Mouse (Mus musculus) liver, embryonic 15.5 days (tissue): ENCODE measurements around the gene Lyz2. TPM values are rescaled to one million over a fixed set of nuclear protein-coding genes. Genes with fewer than 3 reads are reported as not detected.
A peak's percentile ranks its signal among the peaks of the same experiment; 100 is the strongest.
"Not testable (repeated sequence)": the region's sequence is repeated elsewhere in the genome, so short reads cannot be mapped to it uniquely, and the experiment has no call there.

Experiments used
- ATAC-seq: fragments of 200-750 bp; cut with Nextera tagmentation; 2 replicates; pipeline ENCODE4 v1.8.0; 2017; ENCODE audit warnings: moderate number of reproducible peaks, mild to moderate bottlenecking, moderate library complexity; ENCODE audit not compliant: insufficient read depth
- H3K27ac ChIP-seq: fragments of 300-500 bp; sonication (generic); replicated peaks from 2 replicates; pipeline ENCODE4 v1.5.1; 2015; ENCODE audit warnings: mild to moderate bottlenecking, inconsistent platforms
- H3K27me3 ChIP-seq: fragments of 300-500 bp; sonication (generic); 2 replicates; pipeline ENCODE4 v1.6.1; 2015; ENCODE audit warnings: mild to moderate bottlenecking, inconsistent platforms
- H3K36me3 ChIP-seq: fragments of 300-500 bp; sonication (generic); replicated peaks from 2 replicates; pipeline ENCODE4 v1.6.1; 2015; ENCODE audit warnings: moderate library complexity, mild to moderate bottlenecking, inconsistent platforms
- H3K4me1 ChIP-seq: fragments of 300-500 bp; sonication (generic); replicated peaks from 2 replicates; pipeline ENCODE4 v1.6.1; 2015; ENCODE audit warnings: inconsistent platforms
- H3K4me2 ChIP-seq: fragments of 300-500 bp; sonication (generic); 2 replicates; pipeline ENCODE4 v1.6.1; 2015; ENCODE audit warnings: moderate library complexity, mild to moderate bottlenecking, inconsistent platforms
- H3K4me3 ChIP-seq: fragments of 300-500 bp; sonication (generic); replicated peaks from 2 replicates; pipeline ENCODE4 v1.5.1; 2015; ENCODE audit warnings: mild to moderate bottlenecking, inconsistent platforms
- H3K9ac ChIP-seq: fragments of 300-500 bp; sonication (generic); 2 replicates; pipeline ENCODE4 v1.6.1; 2015; ENCODE audit warnings: moderate library complexity, mild to moderate bottlenecking, inconsistent platforms
- H3K9me3 ChIP-seq: fragments of 300-500 bp; sonication (generic); replicated peaks from 2 replicates; pipeline ENCODE4 v1.6.1; 2016; ENCODE audit warnings: inconsistent platforms
- WGBS: fragments of 180-500 bp; shearing (Covaris S2); methylation state at CpG from one replicate; pipeline ENCODE4 v1.1.7; 2015; ENCODE audit warnings: mixed read lengths; ENCODE audit not compliant: insufficient replicate concordance; 5-methylcytosine and 5-hydroxymethylcytosine counted together
- polyA plus RNA-seq: library from polyadenylated mRNA; unstranded; fragments of >200 nt; fragmentation: Nextera tagmentation; extraction: Ambion mirVana; gene quantifications from 2 replicates; pipeline ENCODE4 v1.2.1, GENCODE M21; 2015

The Lyz2 gene
- polyA plus RNA-seq, 1 experiment from 2014 or later = 653 TPM

DNA sequence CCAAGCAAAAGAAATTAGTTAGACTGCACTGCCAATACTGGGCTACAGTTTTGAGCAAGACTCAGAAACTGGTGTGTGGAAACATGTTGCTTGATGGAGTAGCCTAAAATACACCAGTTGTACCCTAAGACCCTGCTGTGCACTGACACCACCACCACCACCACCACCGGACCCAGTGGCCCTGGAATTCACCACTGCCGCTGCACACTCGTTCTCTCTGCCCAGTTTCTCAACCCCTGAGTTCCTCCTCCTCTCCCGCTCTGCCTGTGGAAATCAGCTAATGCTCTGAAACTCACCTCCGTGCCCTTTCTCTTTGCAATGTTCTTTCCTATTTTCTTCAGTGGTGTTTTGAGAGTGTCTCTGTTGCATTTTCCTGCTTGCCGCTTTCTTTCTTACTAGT lies 16.2 kb upstream of the Lyz2 start:
- Histone ChIP-seq H3K4me2 (no peak overlapping the region), H3K36me3 (no peaks in the 10 kb centered on the region), H3K27me3 (no peaks in the 10 kb centered on the region), H3K4me1 (0 out of 2 replicates have a peak, but pooled peaks cover 7% of the 10 kb centered on the region), H3K9ac (no peak overlapping the region), H3K4me3 (no peak overlapping the region), H3K9me3 (no peaks in the 10 kb centered on the region), H3K27ac (no peak overlapping the region)
- 59% methylated on average over 6 of the region's 6 CpGs for WGBS
- no peak for ATAC-seq

DNA sequence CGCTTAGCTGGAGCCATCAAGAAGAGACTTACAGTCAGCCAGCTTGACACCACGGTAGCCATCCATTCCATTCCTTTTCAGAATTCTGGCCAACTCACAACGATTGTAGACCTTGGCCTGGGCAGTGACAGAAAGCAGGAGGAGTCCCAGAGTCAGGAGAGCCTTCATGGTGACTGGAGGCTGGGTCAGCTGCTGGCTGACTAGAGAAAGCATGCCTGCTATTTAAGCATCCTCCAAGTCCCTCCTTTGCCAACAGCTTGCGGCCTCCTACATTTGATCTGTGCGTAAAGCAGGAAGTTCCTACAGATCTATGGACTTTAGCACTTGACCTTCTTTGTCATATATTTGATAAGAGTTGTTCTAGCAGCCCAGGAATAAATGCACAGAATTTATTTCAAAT lies 10.6 kb upstream of the Lyz2 start, which contains the start of gene Lyz1:
Lyz1 (minus strand) TSS at position 198 of the 400 bp plus-strand sequence.
- no peak within 1 kb of the TSS for H3K4me3 ChIP-seq
- no peak for ATAC-seq
- no peaks in the 10 kb centered on the region for H3K27me3 ChIP-seq
- WGBS = 61% methylated on average over 5 of the region's 5 CpGs
- H3K27ac ChIP-seq = no peak within 1 kb of the TSS
- H3K4me1 ChIP-seq = no peaks in the 10 kb centered on the region
- no peak within 1 kb of the TSS for H3K4me2 ChIP-seq
- no peaks in the 10 kb centered on the region for H3K36me3 ChIP-seq
- H3K9ac ChIP-seq = no peak within 1 kb of the TSS
- H3K9me3 ChIP-seq = no peaks in the 10 kb centered on the region

DNA sequence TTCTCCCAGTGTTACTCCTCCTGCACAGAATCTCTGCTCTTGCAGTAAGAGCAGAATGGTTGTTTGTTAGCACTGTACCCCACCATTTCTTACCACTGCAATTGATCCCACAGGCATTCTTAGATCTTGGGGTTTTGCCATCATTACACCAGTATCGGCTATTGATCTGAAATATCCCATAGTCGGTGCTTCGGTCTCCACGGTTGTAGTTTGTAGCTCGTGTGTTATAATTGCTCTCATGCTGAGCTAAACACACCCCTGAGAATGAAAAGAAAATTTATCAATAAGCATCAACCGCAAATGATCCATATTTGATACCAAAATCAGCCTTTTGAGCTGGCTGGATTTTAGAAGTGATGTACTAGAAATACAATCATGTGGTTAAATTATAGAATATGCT lies 8.8 kb upstream of the Lyz2 start:
- not testable (repeated sequence) for H3K27me3 ChIP-seq, H3K4me3 ChIP-seq, ATAC-seq, H3K36me3 ChIP-seq, H3K4me1 ChIP-seq, H3K4me2 ChIP-seq, H3K27ac ChIP-seq, H3K9me3 ChIP-seq, H3K9ac ChIP-seq
- 69% methylated on average over 6 of the region's 6 CpGs for WGBS

DNA sequence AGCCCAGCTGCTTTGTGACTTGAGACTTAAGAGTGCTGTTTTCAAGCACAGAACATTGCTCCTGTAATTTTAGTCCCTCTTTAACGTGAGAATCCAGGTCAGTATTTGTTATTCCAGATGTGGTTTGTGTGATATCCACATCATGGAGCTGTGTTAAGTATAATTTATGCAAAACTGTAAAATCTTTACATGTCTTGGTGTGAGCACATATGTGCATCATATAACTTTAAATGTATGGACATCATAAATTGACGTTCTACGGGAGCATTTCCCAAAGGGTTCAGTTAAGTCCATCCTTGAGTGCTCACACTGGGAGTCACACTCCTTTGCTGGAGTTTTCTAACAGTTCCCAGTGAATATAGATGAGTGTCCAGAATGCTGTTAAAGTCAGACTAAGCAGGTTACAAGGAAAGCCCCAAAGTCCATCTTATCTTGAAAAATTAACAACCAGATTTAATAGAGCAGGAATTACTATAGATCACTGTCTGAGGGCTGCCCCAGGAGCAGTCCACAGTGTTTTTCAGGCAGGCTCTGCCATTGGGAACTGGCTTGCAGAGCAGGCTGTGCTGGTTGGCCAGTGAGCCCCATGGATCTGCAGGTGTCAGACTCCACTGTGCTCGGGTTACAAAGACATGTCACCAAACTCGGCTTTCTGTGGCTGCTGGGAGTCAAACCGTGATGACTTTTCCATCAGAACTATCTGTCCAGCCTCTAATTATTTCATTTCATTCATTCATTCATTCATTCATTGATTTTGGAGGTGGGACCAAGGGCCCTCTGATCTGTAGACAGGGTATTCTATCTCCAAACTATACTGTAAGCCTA lies 8.1 kb upstream of the Lyz2 start:
- no peak overlapping the region for H3K27ac ChIP-seq
- ATAC-seq = no peak
- H3K27me3 ChIP-seq = no peaks in the 10 kb centered on the region
- no peaks in the 10 kb centered on the region for H3K36me3 ChIP-seq
- H3K4me1 ChIP-seq = no peaks in the 10 kb centered on the region
- WGBS = 51% methylated on average over 6 of the region's 6 CpGs
- H3K4me3 ChIP-seq = no peak overlapping the region
- no peaks in the 10 kb centered on the region for H3K9me3 ChIP-seq
- H3K4me2 ChIP-seq = no peak overlapping the region
- H3K9ac ChIP-seq = no peak overlapping the region

DNA sequence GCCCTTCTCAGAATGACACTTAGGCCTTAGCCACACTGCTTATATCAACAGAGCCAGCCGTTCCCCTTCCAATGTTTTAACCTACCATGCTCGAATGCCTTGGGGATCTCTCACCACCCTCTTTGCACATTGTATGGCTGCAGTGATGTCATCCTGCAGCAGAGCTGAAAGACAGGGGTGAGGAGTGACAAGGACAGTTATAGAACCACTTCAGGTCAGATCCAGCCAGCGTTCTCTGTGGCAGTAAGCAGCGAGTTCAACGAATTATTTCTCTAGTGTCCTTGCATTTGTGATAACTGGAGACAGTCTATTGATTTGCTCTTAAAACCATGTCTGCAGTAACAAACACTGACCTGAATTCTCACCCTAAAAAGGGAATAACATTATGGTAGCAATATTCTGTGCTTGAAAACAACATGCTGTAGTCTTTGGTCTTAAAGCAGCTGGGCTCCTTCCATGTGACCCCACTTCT lies 6.9 kb upstream of the Lyz2 start:
- not testable (repeated sequence) for H3K4me3 ChIP-seq, H3K27ac ChIP-seq, ATAC-seq, H3K9me3 ChIP-seq, H3K4me2 ChIP-seq, H3K36me3 ChIP-seq, H3K9ac ChIP-seq, H3K4me1 ChIP-seq, H3K27me3 ChIP-seq
- WGBS = 60% methylated on average over 5 of the region's 5 CpGs

DNA sequence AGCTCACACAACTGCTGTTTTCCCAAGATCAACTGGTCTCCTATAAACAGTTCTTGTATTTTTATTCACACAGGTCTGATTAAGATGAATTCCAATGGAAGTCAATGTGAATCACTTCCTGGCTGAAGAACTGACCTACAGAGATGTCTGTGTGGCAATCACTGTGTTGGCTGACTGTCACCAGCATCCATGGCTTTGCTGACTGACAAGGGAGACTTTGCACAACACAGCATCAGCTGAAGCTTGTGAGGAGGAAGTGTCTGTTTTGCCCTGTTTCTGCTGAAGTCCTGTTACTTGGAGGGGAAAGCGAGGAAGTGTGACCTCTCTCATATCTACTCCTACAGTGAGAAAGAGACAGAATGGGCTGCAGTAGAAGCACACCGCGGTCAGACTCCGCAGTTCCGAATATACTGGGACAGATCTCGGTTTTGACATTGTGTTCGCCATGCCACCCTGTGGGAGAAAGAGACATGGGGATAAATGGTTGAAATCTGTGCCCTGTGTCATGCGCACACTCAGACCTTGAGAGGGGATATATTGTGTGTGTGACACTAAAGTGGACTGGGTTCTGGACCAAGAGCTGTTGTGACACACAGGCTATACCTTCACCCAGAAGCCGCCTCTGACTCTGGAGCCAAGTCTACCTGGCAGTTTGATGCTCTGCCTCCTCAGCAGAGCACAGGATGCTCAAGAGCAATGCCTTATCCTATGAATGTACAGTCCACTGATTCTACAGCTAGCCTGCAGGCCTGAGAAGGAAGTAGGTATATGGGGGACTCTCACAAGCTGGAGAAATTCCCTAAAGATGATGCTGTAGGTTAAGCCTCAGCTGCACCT lies 6.3 kb upstream of the Lyz2 start:
- H3K36me3 ChIP-seq = no peaks in the 10 kb centered on the region
- ATAC-seq = no peak
- 69% methylated on average over 9 of the region's 9 CpGs for WGBS
- no peaks in the 10 kb centered on the region for H3K4me1 ChIP-seq
- no peaks in the 10 kb centered on the region for H3K27me3 ChIP-seq
- no peaks in the 10 kb centered on the region for H3K9me3 ChIP-seq
- no peak overlapping the region for H3K4me2 ChIP-seq
- no peak overlapping the region for H3K4me3 ChIP-seq
- H3K27ac ChIP-seq = no peak overlapping the region
- no peak overlapping the region for H3K9ac ChIP-seq

DNA sequence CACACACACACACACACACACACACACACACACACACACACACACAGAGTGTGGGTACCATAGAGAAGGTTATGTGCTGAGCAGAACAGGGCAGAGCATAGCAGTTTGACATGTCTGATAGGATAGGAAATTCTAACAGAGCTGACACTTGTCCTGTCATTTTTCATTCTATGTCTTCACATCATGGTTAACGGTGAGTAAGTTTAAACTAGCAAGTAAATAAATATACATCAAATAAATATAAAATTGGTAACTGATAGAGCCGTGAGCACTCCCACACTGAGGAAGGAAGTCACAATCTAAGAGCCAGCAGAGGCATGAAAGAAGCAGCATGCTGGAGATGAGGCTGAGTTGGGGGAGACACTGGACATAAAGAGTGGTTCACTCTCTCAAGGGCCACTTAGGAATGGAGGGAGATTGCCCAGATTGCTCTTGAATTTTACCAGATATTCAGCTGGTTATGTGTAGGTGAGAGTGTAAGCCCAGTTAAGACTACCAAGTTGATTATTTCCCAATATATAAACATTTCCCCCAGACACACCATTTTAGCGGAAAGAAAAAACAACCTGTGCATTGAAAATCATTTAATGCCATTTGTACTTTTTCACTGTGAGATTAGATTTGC lies 5.2 kb upstream of the Lyz2 start:
- Histone ChIP-seq H3K4me3 (no peak overlapping the region), H3K36me3 (no peaks in the 10 kb centered on the region), H3K9me3 (no peaks in the 10 kb centered on the region), H3K4me1 (no peaks in the 10 kb centered on the region), H3K27me3 (no peaks in the 10 kb centered on the region), H3K4me2 (no peak overlapping the region), H3K27ac (no peak overlapping the region), H3K9ac (no peak overlapping the region)
- no peak for ATAC-seq
- 50% methylated on average over 3 of the region's 3 CpGs for WGBS

DNA sequence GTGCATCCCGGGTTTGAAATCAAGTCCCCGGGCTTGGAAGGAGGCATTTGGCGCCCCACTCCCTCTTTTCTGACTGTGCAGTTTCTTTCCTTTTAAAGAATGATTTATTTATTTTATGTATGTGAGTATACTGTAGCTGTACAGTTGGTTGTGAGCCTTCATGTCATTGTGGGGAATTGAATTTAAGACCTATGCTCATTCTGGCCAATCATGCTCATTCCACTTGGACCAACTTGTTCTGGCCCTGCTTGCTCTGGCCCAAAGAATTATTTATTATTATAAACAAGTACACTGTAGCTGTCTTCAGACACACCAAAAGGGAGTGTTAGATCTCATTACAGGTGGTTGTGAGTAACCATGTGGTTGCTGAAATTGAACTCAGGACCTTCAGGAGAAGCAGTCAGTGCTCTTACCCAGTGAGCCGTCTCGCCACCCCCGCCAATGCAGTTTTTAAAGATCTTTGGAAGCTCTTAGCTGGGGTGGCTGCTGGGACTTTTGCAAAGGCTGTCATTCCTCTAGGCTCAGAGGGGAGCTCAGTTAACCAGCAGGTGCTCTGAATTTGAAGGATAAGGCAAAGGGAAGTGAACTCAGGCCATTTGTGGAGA lies 4.3 kb upstream of the Lyz2 start:
- 72% methylated on average over 6 of the region's 6 CpGs for WGBS
- ATAC-seq = no peak

DNA sequence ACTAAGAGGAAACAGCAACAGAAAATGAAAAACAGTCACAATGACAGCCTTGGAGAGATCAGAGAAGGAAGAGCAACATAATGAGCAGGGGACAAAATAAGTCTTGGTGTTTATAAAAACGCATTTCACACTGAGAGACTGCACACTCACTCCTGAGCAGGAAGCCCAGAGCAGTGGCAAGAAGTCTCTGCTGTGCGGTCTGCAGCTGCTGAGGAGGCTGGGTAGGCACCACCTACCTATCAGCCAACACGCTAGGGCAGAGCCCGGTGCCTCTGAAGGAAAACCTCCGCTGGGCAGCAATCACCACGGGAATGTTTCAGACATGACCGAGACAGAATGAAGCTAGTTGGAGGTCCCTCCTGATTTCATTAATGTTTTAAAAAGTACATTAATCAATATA lies 3.5 kb upstream of the Lyz2 start:
- not testable (repeated sequence) for H3K36me3 ChIP-seq, H3K9ac ChIP-seq, H3K4me3 ChIP-seq, H3K9me3 ChIP-seq, H3K4me2 ChIP-seq, ATAC-seq, H3K27ac ChIP-seq, H3K4me1 ChIP-seq, H3K27me3 ChIP-seq
- WGBS = 28% methylated on average over 4 of the region's 7 CpGs

More for the DNA sequence above, 4.3 kb upstream of the Lyz2 start:
- Histone ChIP-seq H3K9ac (no peak overlapping the region), H3K27ac (no peak overlapping the region), H3K4me3 (no peak overlapping the region), H3K27me3 (no peaks in the 10 kb centered on the region), H3K4me1 (no peaks in the 10 kb centered on the region), H3K9me3 (no peaks in the 10 kb centered on the region), H3K36me3 (no peaks in the 10 kb centered on the region), H3K4me2 (no peak overlapping the region)

DNA sequence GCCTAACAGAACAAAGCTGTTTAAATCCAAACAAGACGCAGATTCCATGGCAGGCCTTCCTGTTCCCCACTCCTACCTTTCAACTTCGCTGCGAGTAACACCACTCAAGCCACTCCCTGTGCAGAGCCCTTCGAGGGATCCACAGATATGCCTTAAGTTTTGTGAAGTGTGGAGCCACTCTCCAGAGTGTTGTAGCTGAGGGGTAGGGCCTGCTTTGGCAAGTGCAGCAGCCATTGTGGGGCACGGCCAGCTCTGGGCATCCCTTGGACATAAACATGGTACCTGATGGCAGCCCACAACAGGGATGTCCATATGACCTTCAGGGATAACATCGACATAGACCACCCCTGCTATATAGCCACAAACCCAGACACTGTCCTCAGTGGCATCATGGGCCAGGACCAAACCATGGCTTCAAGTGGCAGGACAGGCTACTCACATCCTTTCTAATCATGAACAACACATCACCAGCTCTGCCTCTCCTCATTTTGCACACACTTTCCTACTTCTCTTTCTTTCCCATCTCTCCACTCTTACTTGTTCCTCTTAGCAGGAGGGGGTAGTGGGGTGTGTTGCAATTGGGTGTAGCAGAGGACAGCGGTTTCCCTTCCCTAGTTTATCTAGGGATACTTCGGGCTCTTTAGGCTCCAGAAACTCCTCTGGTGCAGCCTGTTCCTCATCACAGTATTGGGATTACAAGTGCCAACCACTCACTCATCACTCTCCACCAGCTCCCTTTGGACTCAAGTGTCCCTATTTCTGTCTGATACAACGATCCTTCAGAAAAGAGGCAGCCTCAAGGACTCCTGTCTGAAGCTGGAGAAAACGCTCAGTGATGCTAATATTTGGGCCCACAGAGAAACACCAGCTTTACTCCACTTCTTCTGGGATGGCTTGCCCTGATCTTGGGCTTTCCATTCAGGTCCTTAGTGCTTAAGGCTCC lies 2.7 kb upstream of the Lyz2 start:
- Histone ChIP-seq H3K9me3 (no peaks in the 10 kb centered on the region), H3K27ac (0 out of 2 replicates have a peak overlapping the region, but pooled peaks have one; percentile 19), H3K36me3 (no peaks in the 10 kb centered on the region), H3K4me3 (no peak overlapping the region), H3K4me2 (no peak overlapping the region; the same call in 1 of the 2 replicates), H3K4me1 (no peaks in the 10 kb centered on the region), H3K27me3 (no peaks in the 10 kb centered on the region), H3K9ac (no peak overlapping the region)
- no peak; the same call in 1 of the 2 replicates for ATAC-seq
- 59% methylated on average over 10 of the region's 10 CpGs for WGBS
